Mouse (Mus musculus) limb, embryonic 12.5 days (tissue): ENCODE data around the gene Sco1. TPM values are rescaled to one million over a fixed set of nuclear protein-coding genes. Genes with fewer than 3 reads are reported as not detected.

ENCODE experiments used
- microRNA-seq: library from miRNA; unstranded; fragments of <30 nt; microRNA quantifications from one replicate; pipeline ENCODE4, GENCODE M21; 2017
- polyA plus RNA-seq: library from polyadenylated mRNA; unstranded; fragments of >200 nt; fragmentation: Nextera tagmentation; extraction: Ambion mirVana; gene quantifications from 2 replicates; pipeline ENCODE4 v1.2.1, GENCODE M21; 2016

Sco1 gene
- polyA plus RNA-seq, 1 experiment from 2014 or later, result 18.5 TPM

Small RNA genes within 50 kb of the gene (microRNA-seq; reads per million reads assigned to microRNA genes)
- 0.70 reads per million for gene Mir6923

Other genes starting within 250 kb of the Sco1 start
- gene Pirt, start 140.7 kb upstream of the Sco1 start, polyA plus RNA-seq, result 0.08 and 0.69 TPM in 2 replicates
- not detected in 2 replicates for gene Tmem238l, start 96.0 kb upstream of the Sco1 start, polyA plus RNA-seq
- gene Tmem220, start 27.5 kb upstream of the Sco1 start, polyA plus RNA-seq, result 1.1 and 1.9 TPM in 2 replicates
- gene Adprm, start 76 bp upstream of the Sco1 start, polyA plus RNA-seq, result 32.3 and 38.0 TPM in 2 replicates
- 46.9 and 54.7 TPM in 2 replicates for gene Myh3, start 25.6 kb downstream of the Sco1 start, polyA plus RNA-seq
- 0.09 and 0.14 TPM in 2 replicates for gene Myh2, start 118.4 kb downstream of the Sco1 start, polyA plus RNA-seq
- gene Myh1, start 147.4 kb downstream of the Sco1 start, polyA plus RNA-seq, result 0.46 and 0.59 TPM in 2 replicates
- 0.21 and 0.33 TPM in 2 replicates for gene Myh4, start 185.4 kb downstream of the Sco1 start, polyA plus RNA-seq
- gene Myh8, start 224.5 kb downstream of the Sco1 start, polyA plus RNA-seq, result 6.7 and 7.5 TPM in 2 replicates